Mouse (Mus musculus): Measurements from ENCODE around the gene Slc28a2. TPM values are rescaled to one million over a fixed set of nuclear protein-coding genes. Genes with fewer than 3 reads are reported as not detected.
A peak's percentile ranks its signal among the peaks of the same experiment; 100 is the strongest.
"Not testable (repeated sequence)": the region's sequence is repeated elsewhere in the genome, so short reads cannot be mapped to it uniquely, and the experiment has no call there.

Slc28a2 gene
- polyA plus RNA-seq (2014; fragmentation: Nextera tagmentation; extraction: Ambion mirVana), result not detected in 2 replicates

GRCm38 (mm10) chr2:122426200-122426599 is at the start of gene Slc28a2:
TSS of gene Slc28a2 (plus strand) at chr2:122426477.
- not testable (repeated sequence) for H3K36me3 ChIP-seq (ENCODE audit: control insufficient read depth, insufficient read depth, low read length); H3K9me3 ChIP-seq (ENCODE audit: control insufficient read depth, low read length); H3K27ac ChIP-seq (replicated peaks; ENCODE audit: low read depth, low read length); ATAC-seq (ENCODE audit: low FRiP score, low TSS enrichment); H3K4me1 ChIP-seq (ENCODE audit: control insufficient read depth, insufficient read depth, low read length); H3K9ac ChIP-seq (replicated peaks; ENCODE audit: low read length); H3K27me3 ChIP-seq (ENCODE audit: control insufficient read depth, insufficient read depth, low read length); H3K4me3 ChIP-seq (replicated peaks; ENCODE audit: low read depth, low read length); DNase-seq; H3K4me2 ChIP-seq (ENCODE audit: low read length)
- WGBS, result 60% methylated on average over 3 of the region's 3 CpGs

- peak overlapping the region; percentile 46 for H3K4me2 ChIP-seq (ENCODE audit: low read length)
- no peaks in the 10 kb centered on the region; the same call in 1 of the 2 replicates for H3K4me1 ChIP-seq (ENCODE audit: control insufficient read depth, insufficient read depth, low read length)
- no peaks in the 10 kb centered on the region for H3K36me3 ChIP-seq (ENCODE audit: control insufficient read depth, insufficient read depth, low read length)
- H3K27ac ChIP-seq (replicated peaks; ENCODE audit: low read depth, low read length), result peak overlapping the region; percentile 90
- ATAC-seq (ENCODE audit: low FRiP score, low TSS enrichment) (peak; percentile 90), DNase-seq (peak; percentile 97)
- H3K9me3 ChIP-seq (ENCODE audit: control insufficient read depth, low read length), result no peaks in the 10 kb centered on the region
- H3K27me3 ChIP-seq (ENCODE audit: control insufficient read depth, insufficient read depth, low read length), result no peaks in the 10 kb centered on the region
- H3K4me3 ChIP-seq (replicated peaks; ENCODE audit: low read depth, low read length), result peak overlapping the region; percentile 46
- H3K9ac ChIP-seq (replicated peaks; ENCODE audit: low read length), result peak overlapping the region; percentile 64
- WGBS, result under 1% methylated on average over 28 of the region's 28 CpGs
These were observed 49.0 kb upstream of the Slc28a2 start for GRCm38 (mm10) chr2:122377215-122377674.

DNA sequence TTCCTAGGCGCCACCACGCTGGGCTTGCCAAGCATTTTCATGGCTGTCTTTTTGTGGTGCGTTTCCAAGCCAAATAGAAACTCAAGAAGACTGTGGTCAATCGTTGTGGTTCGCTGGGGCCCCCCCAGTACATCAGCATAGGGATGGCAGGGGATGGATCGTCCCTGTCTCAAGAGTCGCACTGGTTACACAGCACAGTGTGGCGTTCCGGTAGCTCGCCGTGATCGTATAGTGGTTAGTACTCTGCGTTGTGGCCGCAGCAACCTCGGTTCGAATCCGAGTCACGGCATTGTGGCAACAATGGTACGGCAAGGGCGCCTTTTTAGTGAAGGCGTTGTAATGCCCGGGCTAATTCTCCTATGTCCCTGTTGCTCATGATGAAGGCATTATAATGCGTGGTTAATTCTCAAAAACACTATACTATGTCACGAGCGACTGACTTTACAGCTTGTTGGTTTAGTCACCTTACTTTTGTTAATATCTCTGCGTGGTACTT is 48.5 kb upstream of the Slc28a2 start:
- H3K4me2 ChIP-seq (ENCODE audit: low read length), result peak overlapping the region; percentile 46
- no peaks in the 10 kb centered on the region; the same call in 1 of the 2 replicates for H3K4me1 ChIP-seq (ENCODE audit: control insufficient read depth, insufficient read depth, low read length)
- H3K27me3 ChIP-seq (ENCODE audit: control insufficient read depth, insufficient read depth, low read length), result no peaks in the 10 kb centered on the region
- peak overlapping the region; percentile 90 for H3K27ac ChIP-seq (replicated peaks; ENCODE audit: low read depth, low read length)
- no peaks in the 10 kb centered on the region for H3K36me3 ChIP-seq (ENCODE audit: control insufficient read depth, insufficient read depth, low read length)
- ATAC-seq (ENCODE audit: low FRiP score, low TSS enrichment) (peak; percentile 80), DNase-seq (peak; percentile 84)
- under 1% methylated on average over 26 of the region's 26 CpGs for whole genome bisulfite sequencing
- H3K4me3 ChIP-seq (replicated peaks; ENCODE audit: low read depth, low read length), result peak overlapping the region; percentile 46
- peak overlapping the region; percentile 64 for H3K9ac ChIP-seq (replicated peaks; ENCODE audit: low read length)
- no peaks in the 10 kb centered on the region for H3K9me3 ChIP-seq (ENCODE audit: control insufficient read depth, low read length)

- DNase-seq, result peak; percentile 84
- no peaks in the 10 kb centered on the region for H3K27me3 ChIP-seq (ENCODE audit: control insufficient read depth, insufficient read depth, low read length)
- WGBS, result 20% methylated on average over 8 of the region's 8 CpGs
These were observed 47.6 kb upstream of the Slc28a2 start for GRCm38 (mm10) chr2:122378421-122379291.

DNA sequence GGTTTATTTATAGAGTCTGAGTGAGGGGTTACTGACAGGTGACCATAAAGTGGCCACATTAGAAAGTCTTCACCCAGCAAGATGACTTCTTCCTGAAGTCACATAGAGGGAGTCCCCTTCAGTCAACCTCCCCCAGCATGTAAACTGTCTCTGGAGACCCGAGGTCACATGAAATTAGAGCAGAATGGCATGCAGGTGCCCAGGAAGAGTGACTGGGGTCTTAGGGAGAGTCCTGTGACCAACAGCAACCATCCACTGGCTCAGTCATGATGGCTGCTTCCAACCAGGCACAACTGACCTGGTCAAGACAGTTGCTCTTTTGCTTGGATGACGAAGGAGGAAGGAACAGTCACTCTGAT is 47.0 kb upstream of the Slc28a2 start:
- WGBS, result 53% methylated on average over 2 of the region's 2 CpGs
- H3K4me1 ChIP-seq (ENCODE audit: control insufficient read depth, insufficient read depth, low read length), result no peaks in the 10 kb centered on the region; the same call in 1 of the 2 replicates
- no peaks in the 10 kb centered on the region for H3K27me3 ChIP-seq (ENCODE audit: control insufficient read depth, insufficient read depth, low read length)
- ATAC-seq (ENCODE audit: low FRiP score, low TSS enrichment), result no peak
- no peaks in the 10 kb centered on the region for H3K36me3 ChIP-seq (ENCODE audit: control insufficient read depth, insufficient read depth, low read length)
- no peak for DNase-seq
- H3K27ac ChIP-seq (replicated peaks; ENCODE audit: low read depth, low read length), result 0 out of 2 replicates have a peak overlapping the region, but pooled peaks have one; percentile 90
- no peaks in the 10 kb centered on the region for H3K9me3 ChIP-seq (ENCODE audit: control insufficient read depth, low read length)
- H3K9ac ChIP-seq (replicated peaks; ENCODE audit: low read length), result no peak overlapping the region
- H3K4me3 ChIP-seq (replicated peaks; ENCODE audit: low read depth, low read length), result no peak overlapping the region
- no peak overlapping the region for H3K4me2 ChIP-seq (ENCODE audit: low read length)

More at GRCm38 (mm10) chr2:122378421-122379291, 47.6 kb upstream of the Slc28a2 start:
- H3K4me3 ChIP-seq (replicated peaks; ENCODE audit: low read depth, low read length), result peak overlapping the region; percentile 46
- H3K4me2 ChIP-seq (ENCODE audit: low read length), result peak overlapping the region; percentile 46
- no peaks in the 10 kb centered on the region for H3K36me3 ChIP-seq (ENCODE audit: control insufficient read depth, insufficient read depth, low read length)
- ATAC-seq (ENCODE audit: low FRiP score, low TSS enrichment), result no peak
- peak overlapping the region; percentile 64 for H3K9ac ChIP-seq (replicated peaks; ENCODE audit: low read length)
- H3K9me3 ChIP-seq (ENCODE audit: control insufficient read depth, low read length), result no peaks in the 10 kb centered on the region
- peak overlapping the region; percentile 90 for H3K27ac ChIP-seq (replicated peaks; ENCODE audit: low read depth, low read length)
- H3K4me1 ChIP-seq (ENCODE audit: control insufficient read depth, insufficient read depth, low read length), result no peaks in the 10 kb centered on the region; the same call in 1 of the 2 replicates

DNA sequence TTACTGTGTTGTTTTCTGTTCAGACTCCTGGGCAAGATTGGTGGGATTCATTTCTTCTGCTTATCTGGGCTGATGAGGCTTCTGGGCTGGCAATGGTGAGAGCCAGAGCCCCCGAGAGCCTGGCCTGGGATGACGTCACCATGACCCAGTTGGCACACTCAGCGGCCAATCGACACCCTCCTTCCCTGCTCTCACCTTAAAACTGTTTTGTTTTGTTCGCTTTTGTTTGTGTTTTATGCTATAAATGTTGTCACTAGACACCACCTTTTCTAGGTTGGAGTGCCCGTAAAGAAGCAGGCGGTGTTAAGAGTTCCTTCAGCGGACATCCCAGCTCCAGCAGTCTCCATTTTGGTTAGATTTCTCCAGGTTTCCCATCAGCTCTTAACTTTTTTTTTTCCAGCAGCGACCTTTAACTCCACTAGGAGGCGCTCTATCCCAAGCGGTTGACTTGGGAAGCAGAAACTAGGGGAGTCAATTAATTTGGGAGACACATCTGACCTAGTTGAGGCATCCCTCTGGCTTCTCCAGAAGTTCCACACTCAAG is 45.4 kb upstream of the Slc28a2 start:
- 10% methylated on average over 11 of the region's 11 CpGs for WGBS
- Histone ChIP-seq H3K9me3 (ENCODE audit: control insufficient read depth, low read length) (no peaks in the 10 kb centered on the region), H3K4me3 (replicated peaks; ENCODE audit: low read depth, low read length) (no peak overlapping the region), H3K9ac (replicated peaks; ENCODE audit: low read length) (no peak overlapping the region), H3K27ac (replicated peaks; ENCODE audit: low read depth, low read length) (no peak overlapping the region), H3K4me2 (ENCODE audit: low read length) (peak overlapping the region; percentile 18; the same call in 1 of the 2 replicates), H3K4me1 (ENCODE audit: control insufficient read depth, insufficient read depth, low read length) (no peaks in the 10 kb centered on the region; the same call in 1 of the 2 replicates), H3K27me3 (ENCODE audit: control insufficient read depth, insufficient read depth, low read length) (no peaks in the 10 kb centered on the region), H3K36me3 (ENCODE audit: control insufficient read depth, insufficient read depth, low read length) (no peaks in the 10 kb centered on the region)
- peak; percentile 78 for DNase-seq
- ATAC-seq (ENCODE audit: low FRiP score, low TSS enrichment), result no peak

- DNase-seq (no peak), ATAC-seq (ENCODE audit: low FRiP score, low TSS enrichment) (no peak)
- Histone ChIP-seq H3K27ac (replicated peaks; ENCODE audit: low read depth, low read length) (no peak overlapping the region), H3K4me2 (ENCODE audit: low read length) (no peak overlapping the region), H3K4me3 (replicated peaks; ENCODE audit: low read depth, low read length) (no peak overlapping the region), H3K36me3 (ENCODE audit: control insufficient read depth, insufficient read depth, low read length) (no peaks in the 10 kb centered on the region), H3K9ac (replicated peaks; ENCODE audit: low read length) (no peak overlapping the region), H3K4me1 (ENCODE audit: control insufficient read depth, insufficient read depth, low read length) (no peaks in the 10 kb centered on the region; the same call in 1 of the 2 replicates), H3K27me3 (ENCODE audit: control insufficient read depth, insufficient read depth, low read length) (no peaks in the 10 kb centered on the region), H3K9me3 (ENCODE audit: control insufficient read depth, low read length) (no peaks in the 10 kb centered on the region)
- WGBS, result 82% methylated on average over 16 of the region's 16 CpGs
These were observed 44.8 kb upstream of the Slc28a2 start for GRCm38 (mm10) chr2:122381329-122382103.

DNA sequence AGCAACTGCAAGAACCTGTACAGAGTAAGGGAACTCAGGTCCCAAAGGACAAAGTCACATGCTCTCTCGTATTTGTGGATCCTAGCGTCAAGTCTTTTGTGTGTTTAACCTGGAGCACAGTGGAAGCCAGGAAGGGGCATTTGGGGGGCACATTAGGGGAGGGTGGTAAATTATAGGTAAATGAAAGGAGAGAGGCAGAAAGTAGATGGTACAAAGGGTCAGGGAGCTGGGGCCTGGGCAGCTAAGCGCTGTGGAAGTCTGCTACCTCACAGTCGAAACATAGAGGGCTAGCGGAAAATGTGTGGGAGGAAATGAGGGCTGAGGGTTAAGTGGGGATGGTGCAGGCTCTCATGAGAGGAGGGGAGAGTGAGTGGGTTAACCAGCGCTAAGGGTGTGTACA is 44.2 kb upstream of the Slc28a2 start:
- no peaks in the 10 kb centered on the region for H3K27me3 ChIP-seq (ENCODE audit: control insufficient read depth, insufficient read depth, low read length)
- ATAC-seq (ENCODE audit: low FRiP score, low TSS enrichment), result no peak
- 89% methylated on average over 6 of the region's 6 CpGs for WGBS

More for the DNA sequence above, 44.2 kb upstream of the Slc28a2 start:
- Histone ChIP-seq H3K9me3 (ENCODE audit: control insufficient read depth, low read length) (no peaks in the 10 kb centered on the region), H3K4me3 (replicated peaks; ENCODE audit: low read depth, low read length) (no peak overlapping the region), H3K4me1 (ENCODE audit: control insufficient read depth, insufficient read depth, low read length) (no peaks in the 10 kb centered on the region; the same call in 1 of the 2 replicates), H3K4me2 (ENCODE audit: low read length) (no peak overlapping the region), H3K9ac (replicated peaks; ENCODE audit: low read length) (no peak overlapping the region), H3K27ac (replicated peaks; ENCODE audit: low read depth, low read length) (no peak overlapping the region), H3K36me3 (ENCODE audit: control insufficient read depth, insufficient read depth, low read length) (no peaks in the 10 kb centered on the region)
- no peak for DNase-seq

All from midbrain, embryonic 14.5 days (tissue).